Mouse (Mus musculus): ENCODE results near the gene Atxn3. TPM values are rescaled to one million over a fixed set of nuclear protein-coding genes. Genes with fewer than 3 reads are reported as not detected.

The Atxn3 gene
- total RNA-seq, 1 experiment: 23.0 TPM

- no peak for DNase-seq (ENCODE audit: low read depth, low spot score)
- in situ Hi-C loops (cut with MboI; ENCODE audit: low sequenced_read_pairs in 2 of 2, unreplicated experiment in 2 of 2): no loop called here
- no peak overlapping the region for H3K4me3 ChIP-seq (ENCODE audit: insufficient read depth in 1 of 2, low read depth in 1 of 2, low read length in 2 of 2, poor library complexity in 1 of 2, severe bottlenecking in 1 of 2)
- H3K36me3 ChIP-seq (ENCODE audit: control insufficient read depth, insufficient read depth, low read length, poor library complexity, severe bottlenecking): peaks cover 16% of the 10 kb centered on the region
- H3K9me3 ChIP-seq (ENCODE audit: control insufficient read depth, insufficient read depth, low read depth, low read length): no peaks in the 10 kb centered on the region
- peaks cover 0 to 2% of the 10 kb centered on the region in 2 experiments; a peak in 2 of 4 replicates for H3K4me1 ChIP-seq (ENCODE audit: control insufficient read depth in 2 of 2, insufficient read depth in 2 of 2, low read length in 2 of 2, poor library complexity in 1 of 2)
- no peak for TF ChIP-seq MAFK (IDR thresholded peaks at IDR 0.05; ENCODE audit: insufficient read depth, low read depth, low read length)
- no peak for TF ChIP-seq ZC3H11A (IDR thresholded peaks at IDR 0.05; ENCODE audit: borderline replicate concordance, low read depth, low read length)
- no peak for TF ChIP-seq HCFC1 (IDR thresholded peaks at IDR 0.05; ENCODE audit: borderline replicate concordance, insufficient read depth, low read length)
- no peak for TF ChIP-seq CHD2 (IDR thresholded peaks at IDR 0.05; ENCODE audit: low read depth, low read length)
- TF ChIP-seq ZNF384 (IDR thresholded peaks at IDR 0.05; ENCODE audit: low read depth, low read length): no peak
- H3K9ac ChIP-seq (ENCODE audit: insufficient read depth, low read depth, low read length, poor library complexity, severe bottlenecking): no peak overlapping the region
- no peak overlapping the region for H3K27ac ChIP-seq (ENCODE audit: insufficient read depth, low read depth, low read length, poor library complexity, severe bottlenecking)
These were observed 10.1 kb downstream of the Atxn3 start for GRCm38 (mm10) chr12:101947986-101948385.

DNA sequence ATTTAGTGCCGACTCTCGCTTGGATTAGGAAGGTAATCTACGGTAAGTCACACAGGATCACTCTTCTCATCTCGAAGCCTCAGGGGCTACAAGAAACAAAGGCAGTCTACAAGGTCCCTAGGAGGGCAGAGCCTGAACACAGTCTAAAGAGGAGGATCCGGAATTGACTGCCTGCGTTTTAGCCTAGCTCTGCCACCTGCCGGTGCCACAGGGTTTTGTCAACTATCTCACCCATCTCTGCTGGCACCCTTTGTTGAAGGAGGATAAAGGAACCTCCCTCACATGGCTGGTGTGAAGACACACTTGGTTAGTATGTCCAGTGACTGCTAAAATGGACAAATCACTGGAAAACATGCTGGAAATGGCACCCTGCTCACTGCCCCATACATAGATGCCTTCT lies 20.5 kb downstream of the Atxn3 start:
- Histone ChIP-seq H3K36me3 (ENCODE audit: control insufficient read depth, insufficient read depth, low read length, poor library complexity, severe bottlenecking) (peaks cover 15% of the 10 kb centered on the region), H3K9ac (ENCODE audit: insufficient read depth, low read depth, low read length, poor library complexity, severe bottlenecking) (no peak overlapping the region), H3K4me1 (ENCODE audit: control insufficient read depth in 2 of 2, insufficient read depth in 2 of 2, low read length in 2 of 2, poor library complexity in 1 of 2) (no peaks in the 10 kb centered on the region), H3K4me3 (ENCODE audit: insufficient read depth in 1 of 2, low read depth in 1 of 2, low read length in 2 of 2, poor library complexity in 1 of 2, severe bottlenecking in 1 of 2) (no peak overlapping the region), H3K27ac (ENCODE audit: insufficient read depth, low read depth, low read length, poor library complexity, severe bottlenecking) (no peak overlapping the region), H3K9me3 (ENCODE audit: control insufficient read depth, insufficient read depth, low read depth, low read length) (no peaks in the 10 kb centered on the region)
- in situ Hi-C loops (cut with MboI; ENCODE audit: low sequenced_read_pairs in 2 of 2, unreplicated experiment in 2 of 2): no loop called here
- TF ChIP-seq MAFK (IDR thresholded peaks at IDR 0.05; ENCODE audit: insufficient read depth, low read depth, low read length): no peak
- no peak for TF ChIP-seq HCFC1 (IDR thresholded peaks at IDR 0.05; ENCODE audit: borderline replicate concordance, insufficient read depth, low read length)
- TF ChIP-seq ZC3H11A (IDR thresholded peaks at IDR 0.05; ENCODE audit: borderline replicate concordance, low read depth, low read length): no peak
- no peak for TF ChIP-seq CHD2 (IDR thresholded peaks at IDR 0.05; ENCODE audit: low read depth, low read length)
- TF ChIP-seq ZNF384 (IDR thresholded peaks at IDR 0.05; ENCODE audit: low read depth, low read length): no peak
- DNase-seq (ENCODE audit: low read depth, low spot score): no peak

- no peaks in the 10 kb centered on the region for H3K9me3 ChIP-seq (ENCODE audit: control insufficient read depth, insufficient read depth, low read depth, low read length)
- H3K4me1 ChIP-seq (ENCODE audit: control insufficient read depth in 2 of 2, insufficient read depth in 2 of 2, low read length in 2 of 2, poor library complexity in 1 of 2): no peaks in the 10 kb centered on the region
- no peak for DNase-seq (ENCODE audit: low read depth, low spot score)
- H3K9ac ChIP-seq (ENCODE audit: insufficient read depth, low read depth, low read length, poor library complexity, severe bottlenecking): no peak overlapping the region
- no peak overlapping the region for H3K27ac ChIP-seq (ENCODE audit: insufficient read depth, low read depth, low read length, poor library complexity, severe bottlenecking)
- H3K4me3 ChIP-seq (ENCODE audit: insufficient read depth in 1 of 2, low read depth in 1 of 2, low read length in 2 of 2, poor library complexity in 1 of 2, severe bottlenecking in 1 of 2): no peak overlapping the region
- TF ChIP-seq MAFK (IDR thresholded peaks at IDR 0.05; ENCODE audit: insufficient read depth, low read depth, low read length) (no peak), ZC3H11A (IDR thresholded peaks at IDR 0.05; ENCODE audit: borderline replicate concordance, low read depth, low read length) (no peak), CHD2 (IDR thresholded peaks at IDR 0.05; ENCODE audit: low read depth, low read length) (no peak), HCFC1 (IDR thresholded peaks at IDR 0.05; ENCODE audit: borderline replicate concordance, insufficient read depth, low read length) (no peak), ZNF384 (IDR thresholded peaks at IDR 0.05; ENCODE audit: low read depth, low read length) (no peak)
- in situ Hi-C loops (cut with MboI; ENCODE audit: low sequenced_read_pairs in 2 of 2, unreplicated experiment in 2 of 2): no loop called here
- peaks cover 18% of the 10 kb centered on the region for H3K36me3 ChIP-seq (ENCODE audit: control insufficient read depth, insufficient read depth, low read length, poor library complexity, severe bottlenecking)
These were observed 22.8 kb downstream of the Atxn3 start for GRCm38 (mm10) chr12:101935223-101935622.

- H3K9me3 ChIP-seq (ENCODE audit: control insufficient read depth, insufficient read depth, low read depth, low read length): no peaks in the 10 kb centered on the region
- no peak overlapping the region for H3K9ac ChIP-seq (ENCODE audit: insufficient read depth, low read depth, low read length, poor library complexity, severe bottlenecking)
- peaks cover 32% of the 10 kb centered on the region for H3K36me3 ChIP-seq (ENCODE audit: control insufficient read depth, insufficient read depth, low read length, poor library complexity, severe bottlenecking)
- DNase-seq (ENCODE audit: low read depth, low spot score): no peak
- no peak for TF ChIP-seq ZC3H11A (IDR thresholded peaks at IDR 0.05; ENCODE audit: borderline replicate concordance, low read depth, low read length)
- TF ChIP-seq ZNF384 (IDR thresholded peaks at IDR 0.05; ENCODE audit: low read depth, low read length): no peak
- TF ChIP-seq CHD2 (IDR thresholded peaks at IDR 0.05; ENCODE audit: low read depth, low read length): no peak
- no peak overlapping the region for H3K4me3 ChIP-seq (ENCODE audit: insufficient read depth in 1 of 2, low read depth in 1 of 2, low read length in 2 of 2, poor library complexity in 1 of 2, severe bottlenecking in 1 of 2)
- no peaks in the 10 kb centered on the region for H3K4me1 ChIP-seq (ENCODE audit: control insufficient read depth in 2 of 2, insufficient read depth in 2 of 2, low read length in 2 of 2, poor library complexity in 1 of 2)
- in situ Hi-C loops (cut with MboI; ENCODE audit: low sequenced_read_pairs in 2 of 2, unreplicated experiment in 2 of 2): no loop called here
- H3K27ac ChIP-seq (ENCODE audit: insufficient read depth, low read depth, low read length, poor library complexity, severe bottlenecking): no peak overlapping the region
These were observed 29.6 kb downstream of the Atxn3 start for GRCm38 (mm10) chr12:101928423-101928822.

DNA sequence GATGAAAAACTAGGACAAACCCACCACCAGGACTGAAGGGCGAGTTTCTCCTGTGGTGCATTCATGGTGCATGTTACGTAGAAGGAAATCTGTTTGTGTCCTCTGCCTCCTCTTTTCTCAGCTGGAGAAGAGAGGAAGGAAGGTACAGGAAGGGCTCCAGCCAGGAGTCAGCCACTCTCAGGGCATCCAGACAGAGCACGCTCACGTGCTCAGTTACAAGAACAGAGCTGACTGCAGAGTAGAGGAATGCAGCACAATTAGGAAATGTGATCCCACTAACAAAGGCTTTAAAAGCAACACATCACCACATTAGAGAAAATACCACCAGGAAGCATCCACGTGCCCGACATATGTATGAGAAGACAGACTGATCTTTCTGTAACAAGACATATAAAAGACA lies 35.7 kb downstream of the Atxn3 start:
- in situ Hi-C loops (cut with MboI; ENCODE audit: low sequenced_read_pairs in 2 of 2, unreplicated experiment in 2 of 2): no loop called here
- Histone ChIP-seq H3K4me1 (ENCODE audit: control insufficient read depth in 2 of 2, insufficient read depth in 2 of 2, low read length in 2 of 2, poor library complexity in 1 of 2) (no peaks in the 10 kb centered on the region), H3K9ac (ENCODE audit: insufficient read depth, low read depth, low read length, poor library complexity, severe bottlenecking) (no peak overlapping the region), H3K36me3 (ENCODE audit: control insufficient read depth, insufficient read depth, low read length, poor library complexity, severe bottlenecking) (peaks cover 18% of the 10 kb centered on the region), H3K4me3 (ENCODE audit: insufficient read depth in 1 of 2, low read depth in 1 of 2, low read length in 2 of 2, poor library complexity in 1 of 2, severe bottlenecking in 1 of 2) (no peak overlapping the region), H3K9me3 (ENCODE audit: control insufficient read depth, insufficient read depth, low read depth, low read length) (no peaks in the 10 kb centered on the region), H3K27ac (ENCODE audit: insufficient read depth, low read depth, low read length, poor library complexity, severe bottlenecking) (no peak overlapping the region)
- DNase-seq (ENCODE audit: low read depth, low spot score): no peak
- TF ChIP-seq MAFK (IDR thresholded peaks at IDR 0.05; ENCODE audit: insufficient read depth, low read depth, low read length) (no peak), ZC3H11A (IDR thresholded peaks at IDR 0.05; ENCODE audit: borderline replicate concordance, low read depth, low read length) (no peak), CHD2 (IDR thresholded peaks at IDR 0.05; ENCODE audit: low read depth, low read length) (no peak), ZNF384 (IDR thresholded peaks at IDR 0.05; ENCODE audit: low read depth, low read length) (no peak), HCFC1 (IDR thresholded peaks at IDR 0.05; ENCODE audit: borderline replicate concordance, insufficient read depth, low read length) (no peak)
